Mouse (Mus musculus) kidney, postnatal 0 days (tissue): ENCODE data around the gene Chst8. TPM values are rescaled to one million over a fixed set of nuclear protein-coding genes. Genes with fewer than 3 reads are reported as not detected.
A peak's percentile ranks its signal among the peaks of the same experiment; 100 is the strongest.

ENCODE experiments used
- ATAC-seq: fragments of 200-750 bp; cut with Nextera tagmentation; replicated peaks from 2 replicates; pipeline ENCODE4 v1.8.0; 2017; ENCODE audit warnings: low read depth, moderate number of reproducible peaks, moderate TSS enrichment, moderate library complexity; ENCODE audit not compliant: low FRiP score
- DNase-seq: peaks from one replicate; pipeline ENCODE4 v3.0.0-alpha.2; 2016; ENCODE audit warnings: low spot score
- H3K27ac ChIP-seq: fragments of 300-500 bp; sonication (generic); 2 replicates; pipeline ENCODE4 v1.5.1; 2014; ENCODE audit warnings: mild to moderate bottlenecking
- H3K27me3 ChIP-seq: fragments of 300-500 bp; sonication (generic); 2 replicates; pipeline ENCODE4 v1.6.1; 2014; ENCODE audit warnings: low read length, mixed read lengths; ENCODE audit not compliant: insufficient read depth
- H3K36me3 ChIP-seq: fragments of 300-500 bp; sonication (generic); 2 replicates; pipeline ENCODE4 v1.6.1; 2014; ENCODE audit warnings: low read length, mixed read lengths; ENCODE audit not compliant: insufficient read depth
- H3K4me1 ChIP-seq: fragments of 300-500 bp; sonication (generic); replicated peaks from 2 replicates; pipeline ENCODE4 v1.6.1; 2014; ENCODE audit warnings: antibody characterized with exemption, low read length, mixed read lengths; ENCODE audit not compliant: insufficient read depth
- H3K4me2 ChIP-seq: fragments of 300-500 bp; sonication (generic); 2 replicates; pipeline ENCODE4 v1.6.1; 2014; ENCODE audit warnings: mild to moderate bottlenecking, low read length, moderate library complexity, mixed read lengths
- H3K4me3 ChIP-seq: fragments of 300-500 bp; sonication (generic); replicated peaks from 2 replicates; pipeline ENCODE4 v1.5.1; 2014; ENCODE audit warnings: low read depth, low read length
- H3K9ac ChIP-seq: fragments of 300-500 bp; sonication (generic); 2 replicates; pipeline ENCODE4 v1.6.1; 2014; ENCODE audit warnings: low read depth, low read length
- H3K9me3 ChIP-seq: fragments of 300-500 bp; sonication (generic); replicated peaks from 2 replicates; pipeline ENCODE4 v1.6.1; 2016; ENCODE audit warnings: low read length, inconsistent platforms, mixed read lengths
- CTCF ChIP-seq: IDR thresholded peaks from 2 replicates; pipeline ENCODE4 v1.5.1; 2016; ENCODE audit warnings: antibody characterized with exemption, low read depth, mild to moderate bottlenecking, moderate library complexity
- WGBS: fragments of 180-500 bp; shearing (Covaris S2); extraction: QIAGEN DNeasy Blood & Tissue Kit; methylation state at CpG from one replicate; pipeline ENCODE4 v1.1.7; 2014; 5-methylcytosine and 5-hydroxymethylcytosine counted together
- polyA plus RNA-seq: library from polyadenylated mRNA; unstranded; fragments of >200 nt; fragmentation: Nextera tagmentation; extraction: Ambion mirVana; gene quantifications from 2 replicates; pipeline ENCODE4 v1.2.1, GENCODE M21; 2015

Gene Chst8
- polyA plus RNA-seq, 1 experiment from 2014 or later, result 14.1 TPM

- H3K27me3 ChIP-seq, result no peaks in the 10 kb centered on the region
- no peak overlapping the region for H3K9ac ChIP-seq
- 52% methylated on average over 11 of the region's 11 CpGs for WGBS
- peaks cover 15% of the 10 kb centered on the region for H3K4me1 ChIP-seq
- ATAC-seq (no peak), DNase-seq (no peak)
- H3K27ac ChIP-seq, result no peak overlapping the region
- no peak overlapping the region for H3K4me2 ChIP-seq
- H3K4me3 ChIP-seq, result no peak overlapping the region
- no peaks in the 10 kb centered on the region for H3K36me3 ChIP-seq
- H3K9me3 ChIP-seq, result no peaks in the 10 kb centered on the region
- TF ChIP-seq CTCF, result no peak
These were observed 89.8 kb downstream of the Chst8 start for GRCm38 (mm10) chr7:34722551-34723230.

DNA sequence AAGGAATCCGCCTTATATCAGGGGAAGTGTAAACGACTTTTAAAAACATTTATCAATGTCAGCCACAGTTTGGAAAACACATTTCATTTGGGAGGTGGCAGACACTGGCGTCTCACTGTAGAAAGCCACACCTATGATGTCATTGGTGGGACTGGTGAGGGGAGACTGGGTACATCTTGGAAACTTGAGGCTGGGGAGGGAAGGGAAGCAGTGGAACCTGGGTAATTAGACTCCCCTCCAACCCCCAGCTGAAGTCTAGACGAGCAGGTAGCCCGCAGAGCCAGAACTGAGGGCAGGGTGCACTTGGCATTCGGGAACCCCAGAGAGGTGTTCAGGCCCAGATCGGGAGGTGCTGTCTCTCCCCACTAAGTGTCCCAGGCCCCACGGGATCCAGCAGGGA is 90.4 kb downstream of the Chst8 start:
- no peaks in the 10 kb centered on the region for H3K36me3 ChIP-seq
- 24% methylated on average over 8 of the region's 8 CpGs for WGBS
- H3K27ac ChIP-seq, result no peak overlapping the region
- no peak for ATAC-seq
- no peaks in the 10 kb centered on the region for H3K9me3 ChIP-seq
- no peak overlapping the region for H3K4me2 ChIP-seq
- H3K4me1 ChIP-seq, result peaks cover 15% of the 10 kb centered on the region
- TF ChIP-seq CTCF, result no peak
- no peak overlapping the region for H3K4me3 ChIP-seq
- H3K27me3 ChIP-seq, result no peaks in the 10 kb centered on the region
- no peak for DNase-seq
- H3K9ac ChIP-seq, result no peak overlapping the region

- no peaks in the 10 kb centered on the region for H3K9me3 ChIP-seq
- DNase-seq (peak; percentile 77), ATAC-seq (no peak)
- peaks cover 18% of the 10 kb centered on the region for H3K4me1 ChIP-seq
- no peak overlapping the region for H3K4me3 ChIP-seq
- no peaks in the 10 kb centered on the region for H3K36me3 ChIP-seq
- H3K4me2 ChIP-seq, result no peak overlapping the region
- TF ChIP-seq CTCF, result no peak
- no peak overlapping the region for H3K9ac ChIP-seq
- no peaks in the 10 kb centered on the region for H3K27me3 ChIP-seq
- no peak overlapping the region for H3K27ac ChIP-seq
- 12% methylated on average over 5 of the region's 5 CpGs for WGBS
These were observed 90.9 kb downstream of the Chst8 start for GRCm38 (mm10) chr7:34721650-34722048.

GRCm38 (mm10) chr7:34720882-34721649 is 91.4 kb downstream of the Chst8 start:
- no peak overlapping the region for H3K9ac ChIP-seq
- H3K4me1 ChIP-seq, result peaks cover 18% of the 10 kb centered on the region
- H3K4me3 ChIP-seq, result no peak overlapping the region
- H3K27me3 ChIP-seq, result no peaks in the 10 kb centered on the region
- no peaks in the 10 kb centered on the region for H3K36me3 ChIP-seq
- no peak overlapping the region for H3K27ac ChIP-seq
- no peaks in the 10 kb centered on the region for H3K9me3 ChIP-seq
- ATAC-seq, result peak; percentile 52; the same call in 1 of the 2 replicates
- H3K4me2 ChIP-seq, result no peak overlapping the region
- 67% methylated on average over 5 of the region's 5 CpGs for WGBS
- no peak for DNase-seq
- no peak for TF ChIP-seq CTCF

DNA sequence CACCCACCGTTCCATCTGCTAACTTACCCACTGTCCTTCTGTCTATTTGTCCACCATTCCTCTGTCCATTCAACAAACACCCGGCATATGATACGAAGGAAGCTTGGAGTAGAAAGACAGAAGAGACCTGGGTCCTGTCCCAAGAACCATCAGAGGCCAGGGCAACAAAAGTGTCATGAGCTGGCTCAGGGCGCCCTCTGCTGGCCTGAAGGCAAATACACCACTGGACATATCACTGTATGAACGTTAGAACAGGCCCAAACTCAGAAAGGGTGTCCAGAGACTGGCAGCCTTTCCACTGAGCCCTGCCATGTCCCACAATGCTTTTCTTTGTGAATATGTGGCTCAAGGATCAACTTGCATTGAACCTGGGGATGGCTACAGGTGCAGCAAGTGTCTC is 92.9 kb downstream of the Chst8 start:
- H3K4me1 ChIP-seq, result peaks cover 29% of the 10 kb centered on the region
- H3K27me3 ChIP-seq, result no peaks in the 10 kb centered on the region
- no peak overlapping the region for H3K27ac ChIP-seq
- peak; percentile 85 for DNase-seq
- H3K9ac ChIP-seq, result no peak overlapping the region
- no peak overlapping the region for H3K4me2 ChIP-seq
- 40% methylated on average over 5 of the region's 5 CpGs for WGBS
- ATAC-seq, result no peak
- H3K9me3 ChIP-seq, result no peaks in the 10 kb centered on the region
- no peaks in the 10 kb centered on the region for H3K36me3 ChIP-seq
- TF ChIP-seq CTCF, result peak; percentile 93
- no peak overlapping the region for H3K4me3 ChIP-seq

DNA sequence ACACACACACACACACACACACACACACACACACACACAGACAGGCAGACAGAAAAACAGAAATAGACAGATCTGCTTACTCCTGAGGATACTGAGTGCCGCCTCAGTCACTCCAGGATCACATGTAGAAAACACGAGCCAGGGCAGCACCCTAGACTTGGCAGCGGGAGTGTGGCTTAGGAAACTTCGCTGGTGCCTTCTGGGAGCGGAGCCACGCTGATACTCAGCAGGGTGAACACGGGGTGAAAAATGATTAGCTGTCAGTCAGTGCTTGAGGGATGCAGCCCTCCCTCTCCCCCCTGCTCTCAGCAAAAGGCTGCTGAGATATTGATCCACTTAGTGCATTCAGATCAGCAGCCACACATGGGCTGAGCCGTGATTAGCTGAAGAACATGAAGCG is 93.9 kb downstream of the Chst8 start:
- Histone ChIP-seq H3K36me3 (no peaks in the 10 kb centered on the region), H3K4me2 (no peak overlapping the region), H3K27me3 (no peaks in the 10 kb centered on the region), H3K4me3 (no peak overlapping the region), H3K27ac (no peak overlapping the region), H3K9me3 (no peaks in the 10 kb centered on the region), H3K9ac (no peak overlapping the region), H3K4me1 (peaks cover 29% of the 10 kb centered on the region)
- no peak for TF ChIP-seq CTCF
- ATAC-seq (no peak), DNase-seq (no peak)
- WGBS, result 77% methylated on average over 9 of the region's 9 CpGs
